Mouse (Mus musculus) small intestine, adult 2 months (tissue): ENCODE measurements around the gene Ncr1.

Source experiments
- CTCF ChIP-seq: fragments of 200-500 bp; IDR thresholded peaks from 2 replicates; pipeline ENCODE4 v1.5.1; 2012; ENCODE audit warnings: low read depth, mild to moderate bottlenecking, control low read depth, inconsistent platforms, low read length, moderate library complexity, mixed read lengths; ENCODE audit not compliant: insufficient replicate concordance, insufficient read length; ENCODE audit errors: extremely low read depth
- POLR2A ChIP-seq: fragments of 200-500 bp; IDR thresholded peaks from 2 replicates; pipeline ENCODE4 v1.6.1; 2012; ENCODE audit warnings: low read depth, mild to moderate bottlenecking, control low read depth, inconsistent platforms, low read length, moderate library complexity

GRCm38 (mm10) chr7:4303457-4303856, 34.1 kb upstream of the Ncr1 start:
- TF ChIP-seq POLR2A = no peak
- no peak for TF ChIP-seq CTCF
